Mouse (Mus musculus) forebrain, embryonic 14.5 days (tissue): Measurements from ENCODE around the gene Edaradd. TPM values are rescaled to one million over a fixed set of nuclear protein-coding genes. Genes with fewer than 3 reads are reported as not detected.

Experiments used
- polyA plus RNA-seq: library from polyadenylated mRNA; unstranded; fragments of >200 nt; fragmentation: Nextera tagmentation; extraction: Ambion mirVana; gene quantifications from 2 replicates; pipeline ENCODE4 v1.2.1, GENCODE M21; 2014

Gene Edaradd
- polyA plus RNA-seq, 1 experiment from 2014 or later = 1.0 TPM

Other genes starting within 250 kb of the Edaradd start
- gene Actn2, start 179.7 kb downstream of the Edaradd start, polyA plus RNA-seq = 1.7 and 2.2 TPM in 2 replicates
- gene Heatr1, start 125.4 kb downstream of the Edaradd start, polyA plus RNA-seq = 18.2 and 20.8 TPM in 2 replicates
- 10.7 and 15.6 TPM in 2 replicates for gene Lgals8, start 55.5 kb downstream of the Edaradd start, polyA plus RNA-seq
- gene Ero1lb, start 45.4 kb upstream of the Edaradd start, polyA plus RNA-seq = 10.4 and 11.7 TPM in 2 replicates